Mouse (Mus musculus): ENCODE data around the gene Wwox.

- TF ChIP-seq ZMIZ1 (IDR thresholded peaks at IDR 0.05; ENCODE audit: low read depth, low read length) (no peak), USF1 (IDR thresholded peaks at IDR 0.05; ENCODE audit: low read depth, low read length) (no peak), CTCF (IDR thresholded peaks at IDR 0.05 in 2 of 3, conservative IDR thresholded peaks at IDR 0.05 in 1 of 3; ENCODE audit: control insufficient read depth in 1 of 3, insufficient read depth in 1 of 3, low read depth in 2 of 3, low read length in 3 of 3, poor library complexity in 1 of 3, severe bottlenecking in 1 of 3) (no peak), POLR2A (IDR thresholded peaks at IDR 0.05; ENCODE audit: control insufficient read depth in 1 of 2, insufficient read depth in 1 of 2, low read depth in 1 of 2, low read length in 2 of 2, poor library complexity in 1 of 2) (no peak), ELF1 (IDR thresholded peaks at IDR 0.05; ENCODE audit: low read depth, low read length) (no peak), MAX (IDR thresholded peaks at IDR 0.05; ENCODE audit: low read length) (no peak), ZNF384 (IDR thresholded peaks at IDR 0.05; ENCODE audit: low read depth, low read length) (no peak), EP300 (IDR thresholded peaks at IDR 0.05; ENCODE audit: low read depth in 1 of 2, low read length in 2 of 2) (no peak), UBTF (IDR thresholded peaks at IDR 0.05; ENCODE audit: borderline replicate concordance, insufficient read depth, low read depth, low read length) (no peak), GABPA (IDR thresholded peaks at IDR 0.05; ENCODE audit: low read depth, low read length) (no peak), TBP (IDR thresholded peaks at IDR 0.05; ENCODE audit: low read depth, low read length) (no peak), ZC3H11A (IDR thresholded peaks at IDR 0.05; ENCODE audit: low read depth, low read length) (no peak), MXI1 (IDR thresholded peaks at IDR 0.05; ENCODE audit: low read depth, low read length) (no peak)
Measured at GRCm38 (mm10) chr8:115110423-115110822, 671.0 kb downstream of the Wwox start.
